Mouse (Mus musculus) CD4-positive, CD25-positive, alpha-beta regulatory T cell, adult 4 months (primary cell): Measurements from ENCODE around the gene Glul. TPM values are rescaled to one million over a fixed set of nuclear protein-coding genes. Genes with fewer than 3 reads are reported as not detected.

Experiments used
- polyA plus RNA-seq, 2 experiments: library from polyadenylated mRNA; unstranded; fragments of 100-300 nt; shearing (Covaris generic); gene quantifications; one replicate each; pipeline ENCODE4 v1.2.1; 2017

Glul gene
- polyA plus RNA-seq, 2 experiments from 2014 or later, result 29.7 to 36.7 TPM

Other genes starting within 250 kb of the Glul start
- under 1 TPM in 1 of 2 experiments, not detected in 1; 0.22 TPM for gene Rgs8, start 246.9 kb upstream of the Glul start, polyA plus RNA-seq
- 10 to 100 TPM; 10.9 to 46.2 TPM for gene Rgs16, start 159.6 kb upstream of the Glul start, polyA plus RNA-seq
- 10 to 100 TPM; 53.0 to 58.5 TPM for gene Rnasel, start 150.5 kb upstream of the Glul start, polyA plus RNA-seq
- gene Rgsl1, start 55.8 kb upstream of the Glul start, polyA plus RNA-seq, result under 1 TPM in 1 of 2 experiments, not detected in 1; 0.20 TPM
- under 1 TPM in 1 of 2 experiments, not detected in 1; 0.20 TPM for gene Teddm1b, start 25.6 kb upstream of the Glul start, polyA plus RNA-seq
- gene Teddm1a, start 8.2 kb upstream of the Glul start, polyA plus RNA-seq, result under 1 TPM in 1 of 2 experiments, not detected in 1; 0.48 TPM
- under 1 TPM; 0.38 to 0.81 TPM for gene Teddm2, start 284 bp downstream of the Glul start, polyA plus RNA-seq